Comparison of ENCODE assay signal across 14 mouse cellular contexts in genomic region chr4:139963059-139963458, GRCm38 (mm10). TPM values are rescaled to one million over a fixed set of nuclear protein-coding genes. Genes with fewer than 3 reads are reported as not detected.
DNase-seq lines count a peak whose midpoint lies in the region; ATAC-seq lines count a peak whose summit lies in the region.
"Had no signal": no experiment of that assay in that cellular context is flagged by ENCODE, and none has a peak within 500 bp of the region (broad histone marks: within the 10 kb centered on the region; RNA-seq: fewer than 3 reads in every experiment).

No protein-coding gene starts in this region.

- H3K9ac ChIP-seq in heart, embryonic 11.5 days (ENCODE audit: low read depth, low read length), result no peak overlapping the region
- H3K9ac ChIP-seq: limb, embryonic 15.5 days had no signal

- peak; percentile 41 to 48 for DNase-seq in adrenal gland, adult (ENCODE audit: inconsistent age in 2 of 2, low spot score in 1 of 2)
- DNase-seq in adrenal gland, postnatal 4 days (ENCODE audit: low spot score in 2 of 2), result no peak
- DNase-seq in layer of hippocampus, adult 8-10 months (ENCODE audit: low spot score in 2 of 2), result peak; percentile 23 to 55
- no peak for DNase-seq in layer of hippocampus, postnatal 10 days (ENCODE audit: low spot score in 2 of 2)
- DNase-seq in urinary bladder, postnatal 14 days (ENCODE audit: low spot score), result peak; percentile 66
- no peak for DNase-seq in urinary bladder, postnatal 10 days (ENCODE audit: low spot score)
- peak; percentile 33 for DNase-seq in urinary bladder, postnatal 25 days (ENCODE audit: low spot score)
- DNase-seq: heart, postnatal 14 days; lung, postnatal 10 days; spleen, adult 18-20 months had no signal

- H3K4me1 ChIP-seq in heart, embryonic 11.5 days (ENCODE audit: control insufficient read depth, insufficient read depth, low read length), result 0 out of 2 replicates have a peak, but pooled peaks cover 4% of the 10 kb centered on the region

- H3K4me2 ChIP-seq in heart, embryonic 11.5 days, result no peak overlapping the region
- H3K4me2 ChIP-seq: limb, embryonic 15.5 days had no signal

- no peaks in the 10 kb centered on the region for H3K9me3 ChIP-seq in heart, embryonic 11.5 days (replicated peaks; ENCODE audit: control insufficient read depth, low read length)
- H3K9me3 ChIP-seq: limb, embryonic 15.5 days had no signal

- H3K36me3 ChIP-seq in heart, embryonic 11.5 days (ENCODE audit: control insufficient read depth, insufficient read depth, low read length), result no peaks in the 10 kb centered on the region
- H3K36me3 ChIP-seq: limb, embryonic 15.5 days had no signal

- WGBS in heart, embryonic 11.5 days (ENCODE audit: insufficient replicate concordance), result 66% methylated on average over 8 of the region's 8 CpGs

- no peak overlapping the region for H3K4me3 ChIP-seq in heart, embryonic 11.5 days (ENCODE audit: low read depth, low read length)
- H3K4me3 ChIP-seq: limb, embryonic 15.5 days had no signal

- peaks cover 10% of the 10 kb centered on the region for H3K27me3 ChIP-seq in heart, embryonic 11.5 days (ENCODE audit: control insufficient read depth, insufficient read depth, low read length)

- ATAC-seq in heart, embryonic 11.5 days (replicated peaks; ENCODE audit: insufficient number of reproducible peaks, low FRiP score, low TSS enrichment), result no peak

- no peak overlapping the region for H3K27ac ChIP-seq in heart, embryonic 11.5 days (ENCODE audit: low read depth, low read length)
- H3K27ac ChIP-seq: limb, embryonic 15.5 days had no signal

RNA-seq across cellular contexts. Expression of gene Klhdc7a, which starts 4.8 kb away (rescaled TPM):
- 1 to 10 TPM; 6.3 to 7.3 TPM for total RNA-seq in adrenal gland, postnatal 4 days (2021)
- 10 to 100 TPM in 1 of 4 experiments, 1 to 10 TPM in 3; 8.2 to 10.8 (median 9.0) TPM for total RNA-seq in layer of hippocampus, adult 8-10 months (2022)
- 1 to 10 TPM; 1.1 to 1.4 TPM for total RNA-seq in layer of hippocampus, postnatal 10 days (2021)
- polyA plus RNA-seq in heart, embryonic 11.5 days (2014; fragmentation: Nextera tagmentation; extraction: Ambion mirVana), result 0.04 TPM in 1 of 2 replicates, not detected in the other
- total RNA-seq: granulocyte monocyte progenitor cell, adult 5-6 weeks; monocyte, adult 5-6 weeks had no signal

Comparison
In these comparisons a context has a peak if more than half of its experiments do, and no peak if none do; other contexts are left out.
1. DNase-seq: peak in adrenal gland, adult (2 of 2), layer of hippocampus, adult 8-10 months (2 of 2), urinary bladder, postnatal 14 days (single experiment) and urinary bladder, postnatal 25 days (single experiment); none in adrenal gland, postnatal 4 days (0 of 2), layer of hippocampus, postnatal 10 days (0 of 2) and urinary bladder, postnatal 10 days (single experiment).